Mouse (Mus musculus) cortical plate, adult 2 months (tissue): Measurements from ENCODE around the gene Gm7271. TPM values are rescaled to one million over a fixed set of nuclear protein-coding genes. Genes with fewer than 3 reads are reported as not detected.
A peak's percentile ranks its signal among the peaks of the same experiment; 100 is the strongest.

Source experiments
- H3K27ac ChIP-seq: fragments of 200-500 bp; 2 replicates; pipeline ENCODE4 v1.5.1; 2012; ENCODE audit warnings: low read length, control low read depth, inconsistent platforms; ENCODE audit not compliant: insufficient read depth
- H3K4me1 ChIP-seq: fragments of 200-500 bp; 2 replicates; pipeline ENCODE4 v1.6.1; 2011; ENCODE audit warnings: low read length; ENCODE audit not compliant: control insufficient read depth, insufficient read depth
- H3K4me3 ChIP-seq: fragments of 200-500 bp; 2 replicates; pipeline ENCODE4 v1.5.1; 2011; ENCODE audit warnings: mild to moderate bottlenecking, low read length, control low read depth; ENCODE audit not compliant: insufficient read depth
- CTCF ChIP-seq: fragments of 200-500 bp; IDR thresholded peaks from 2 replicates; pipeline ENCODE4 v1.5.1; 2011; ENCODE audit warnings: mild to moderate bottlenecking, control low read depth, low read length; ENCODE audit not compliant: insufficient read depth; ENCODE audit errors: extremely low read depth
- POLR2A ChIP-seq: fragments of 200-500 bp; IDR thresholded peaks from 2 replicates; pipeline ENCODE4 v1.6.1; 2011; ENCODE audit warnings: mild to moderate bottlenecking, low read length, control low read depth; ENCODE audit not compliant: insufficient read depth; ENCODE audit errors: extremely low read depth
- polyA plus RNA-seq: library from polyadenylated mRNA; depleted of rRNA; stranded (reverse); fragments of >200 nt; gene quantifications from 2 replicates; pipeline ENCODE4 v1.2.3, GENCODE M21; 2012; rRNA removed

The Gm7271 gene
- polyA plus RNA-seq, 1 experiment, result 0.44 TPM

GRCm38 (mm10) chr5:76565321-76565720 is 81.5 kb downstream of the Gm7271 start:
- no peaks in the 10 kb centered on the region for H3K4me1 ChIP-seq
- H3K4me3 ChIP-seq, result no peak overlapping the region
- peak; percentile 99 for TF ChIP-seq CTCF
- no peak for TF ChIP-seq POLR2A
- no peak overlapping the region for H3K27ac ChIP-seq

Other genes with a start within 250 kb of the Gm7271 start
- 23.6 and 23.8 TPM in 2 replicates for gene Clock, start 179.2 kb upstream of the Gm7271 start, polyA plus RNA-seq
- gene Pdcl2, start 152.9 kb upstream of the Gm7271 start, polyA plus RNA-seq, result not detected in 2 replicates
- gene Nmu, start 120.3 kb upstream of the Gm7271 start, polyA plus RNA-seq, result not detected in 2 replicates
- 92.7 and 104 TPM in 2 replicates for gene Exoc1, start 45.3 kb downstream of the Gm7271 start, polyA plus RNA-seq
- 5.8 and 6.7 TPM in 2 replicates for gene Cep135, start 104.7 kb downstream of the Gm7271 start, polyA plus RNA-seq
- 26.5 and 30.0 TPM in 2 replicates for gene C530008M17Rik, start 172.5 kb downstream of the Gm7271 start, polyA plus RNA-seq